Mouse (Mus musculus) spleen, adult 2 months (tissue): ENCODE measurements around the gene Scube2. TPM values are rescaled to one million over a fixed set of nuclear protein-coding genes. Genes with fewer than 3 reads are reported as not detected.

ENCODE experiments used
- DNase-seq, 2 experiments: peaks; one replicate each; pipeline versions ENCODE4 v3.0.0 to v3.0.0-alpha.2; 2012 to 2021; ENCODE audit warnings: low spot score in 2 of 2, low read depth in 1 of 2
- H3K27ac ChIP-seq: fragments of 200-500 bp; 2 replicates; pipeline ENCODE4 v1.5.1; 2012; ENCODE audit warnings: low read length, inconsistent platforms; ENCODE audit not compliant: insufficient read depth
- H3K27me3 ChIP-seq: fragments of 200-500 bp; 2 replicates; pipeline ENCODE4 v1.6.1; 2012; ENCODE audit warnings: mild to moderate bottlenecking, moderate library complexity, low read length, inconsistent platforms; ENCODE audit not compliant: control insufficient read depth, insufficient read depth
- H3K36me3 ChIP-seq: fragments of 200-500 bp; 2 replicates; pipeline ENCODE4 v1.6.1; 2012; ENCODE audit warnings: mild to moderate bottlenecking, low read length, inconsistent platforms; ENCODE audit not compliant: control insufficient read depth, insufficient read depth
- H3K4me1 ChIP-seq: fragments of 200-500 bp; 2 replicates; pipeline ENCODE4 v1.6.1; 2011; ENCODE audit warnings: inconsistent platforms; ENCODE audit not compliant: control insufficient read depth, insufficient read depth, insufficient read length
- H3K4me3 ChIP-seq: fragments of 200-500 bp; 2 replicates; pipeline ENCODE4 v1.5.1; 2011; ENCODE audit warnings: mild to moderate bottlenecking, inconsistent platforms; ENCODE audit not compliant: insufficient read depth, insufficient read length; ENCODE audit errors: extremely low read depth
- CTCF ChIP-seq: fragments of 200-500 bp; IDR thresholded peaks from 2 replicates; pipeline ENCODE4 v1.5.1; 2011; ENCODE audit warnings: mild to moderate bottlenecking, inconsistent platforms; ENCODE audit not compliant: insufficient read depth, insufficient read length, insufficient replicate concordance; ENCODE audit errors: extremely low read depth
- POLR2A ChIP-seq: fragments of 200-500 bp; IDR thresholded peaks from 2 replicates; pipeline ENCODE4 v1.6.1; 2011; ENCODE audit warnings: low read depth, low read length, inconsistent platforms
- WGBS: fragments of 180-500 bp; shearing (Covaris S2); methylation state at CpG from one replicate; pipeline ENCODE4 v1.1.7; 2018; 5-methylcytosine and 5-hydroxymethylcytosine counted together
- polyA plus RNA-seq: library from polyadenylated mRNA; depleted of rRNA; stranded (reverse); fragments of >200 nt; gene quantifications from 2 replicates; pipeline ENCODE4 v1.2.3, GENCODE M21; 2012; rRNA removed

Gene Scube2
- polyA plus RNA-seq = 0.21 and 0.22 TPM in 2 replicates

DNA sequence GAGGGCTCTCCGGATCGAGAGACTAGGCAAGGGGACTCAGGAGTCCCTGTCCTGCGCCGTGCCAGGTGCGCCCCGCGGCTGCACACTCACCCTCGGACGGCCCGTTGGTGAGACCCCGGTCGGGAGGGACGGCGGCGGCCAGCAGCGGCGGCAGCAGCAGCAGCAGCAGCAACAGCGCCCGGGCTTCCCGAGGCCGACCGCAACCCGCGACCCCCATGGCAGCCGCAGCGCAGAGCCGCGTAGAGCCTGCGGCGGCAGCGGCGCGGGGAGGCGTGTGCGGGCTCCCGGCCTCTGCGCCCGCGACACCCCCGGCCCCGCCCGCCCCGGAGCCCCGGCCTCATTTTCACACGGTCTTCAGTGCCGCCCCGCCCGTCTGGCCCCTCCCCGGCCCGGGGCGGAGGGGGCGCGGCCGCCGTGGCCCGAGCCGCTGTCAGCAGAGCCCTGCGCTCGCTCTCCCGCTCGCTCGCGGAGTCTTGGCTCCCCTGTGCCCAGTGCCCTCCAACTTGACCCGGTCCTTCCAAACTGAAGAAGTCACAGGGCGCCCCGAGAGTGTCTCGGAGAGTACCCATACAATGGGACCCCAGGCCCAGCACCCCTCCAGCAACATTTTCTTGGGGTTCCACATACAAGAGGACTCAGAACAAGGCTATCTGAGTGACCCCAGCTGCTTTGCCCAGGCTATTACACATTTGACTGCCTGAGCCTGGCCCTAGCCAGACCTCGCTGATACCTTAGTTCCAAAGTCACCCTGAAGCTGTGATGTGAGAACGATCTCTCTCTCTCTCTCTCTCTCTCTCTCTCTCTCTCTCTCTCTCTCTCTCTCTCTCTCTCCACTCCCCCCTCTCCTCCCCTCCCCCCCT lies at the start of gene Scube2:
Gene Scube2, minus strand, starts transcription at position 310 of the 860 bp plus-strand sequence.
- H3K27me3 ChIP-seq = peaks cover 9% of the 10 kb centered on the region

GRCm38 (mm10) chr7:109906165-109906564 lies 40.7 kb upstream of the Scube2 start:
- Histone ChIP-seq H3K27ac (no peak overlapping the region), H3K4me3 (no peak overlapping the region), H3K4me1 (no peaks in the 10 kb centered on the region; the same call in 1 of the 2 replicates), H3K27me3 (no peaks in the 10 kb centered on the region), H3K36me3 (peaks cover 12% of the 10 kb centered on the region)
- 94% methylated on average over 2 of the region's 2 CpGs for WGBS
- TF ChIP-seq POLR2A = no peak
- TF ChIP-seq CTCF = no peak
- DNase-seq = no peak

More for the DNA sequence above, at the start of gene Scube2:
- no peak within 1 kb of the TSS for H3K27ac ChIP-seq
- TF ChIP-seq CTCF = no peak
- TF ChIP-seq POLR2A = no peak
- no peaks in the 10 kb centered on the region for H3K36me3 ChIP-seq
- 0 out of 2 replicates have a peak within 1 kb of the TSS, but pooled peaks have one; percentile 8 for H3K4me3 ChIP-seq
- 2% methylated on average over 67 of the region's 69 CpGs for WGBS
- no peaks in the 10 kb centered on the region for H3K4me1 ChIP-seq
- no peak for DNase-seq

GRCm38 (mm10) chr7:109900921-109901320 lies 35.4 kb upstream of the Scube2 start:
- Histone ChIP-seq H3K4me3 (no peak overlapping the region), H3K27ac (0 out of 2 replicates have a peak overlapping the region, but pooled peaks have one; percentile 6), H3K4me1 (no peaks in the 10 kb centered on the region; the same call in 1 of the 2 replicates), H3K36me3 (peaks cover 19% of the 10 kb centered on the region), H3K27me3 (no peaks in the 10 kb centered on the region)
- no peak for TF ChIP-seq CTCF
- no peak for TF ChIP-seq POLR2A
- WGBS = 29% methylated on average over 9 of the region's 9 CpGs
- peak; percentile 35 to 74 for DNase-seq

DNA sequence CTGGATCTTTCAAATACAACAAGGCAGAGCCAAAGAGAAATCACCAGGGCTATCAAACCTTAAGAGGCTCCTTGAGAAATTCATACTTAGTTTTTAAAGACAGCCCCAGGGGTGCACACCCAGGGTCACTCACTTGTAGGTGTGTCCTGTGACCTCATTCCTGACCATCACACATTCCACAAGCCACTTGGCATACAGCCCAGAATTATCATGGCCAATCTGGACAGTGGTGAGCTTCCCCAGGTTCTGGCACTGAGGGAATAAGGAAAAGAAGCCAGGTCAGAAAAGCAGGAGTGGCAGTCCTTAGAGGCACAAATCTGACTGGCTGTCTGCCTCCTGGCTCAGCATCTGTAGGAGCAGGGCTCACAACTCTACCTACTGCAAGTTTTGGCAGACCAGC lies 33.4 kb upstream of the Scube2 start:
- H3K27ac ChIP-seq = no peak overlapping the region
- no peak for TF ChIP-seq CTCF
- TF ChIP-seq POLR2A = no peak
- peaks cover 20% of the 10 kb centered on the region for H3K36me3 ChIP-seq
- no peak for DNase-seq
- no peaks in the 10 kb centered on the region; the same call in 1 of the 2 replicates for H3K4me1 ChIP-seq
- no peak overlapping the region for H3K4me3 ChIP-seq
- H3K27me3 ChIP-seq = no peaks in the 10 kb centered on the region

GRCm38 (mm10) chr7:109892530-109892929 lies 27.1 kb upstream of the Scube2 start:
- no peak overlapping the region for H3K27ac ChIP-seq
- peaks cover 11% of the 10 kb centered on the region for H3K36me3 ChIP-seq
- H3K4me1 ChIP-seq = no peaks in the 10 kb centered on the region
- TF ChIP-seq CTCF = peak; percentile 67; the same call in 1 of the 2 replicates
- TF ChIP-seq POLR2A = no peak
- no peaks in the 10 kb centered on the region for H3K27me3 ChIP-seq
- H3K4me3 ChIP-seq = no peak overlapping the region
- DNase-seq = peak; percentile 9 to 46
- WGBS = 50% methylated on average over 3 of the region's 3 CpGs

DNA sequence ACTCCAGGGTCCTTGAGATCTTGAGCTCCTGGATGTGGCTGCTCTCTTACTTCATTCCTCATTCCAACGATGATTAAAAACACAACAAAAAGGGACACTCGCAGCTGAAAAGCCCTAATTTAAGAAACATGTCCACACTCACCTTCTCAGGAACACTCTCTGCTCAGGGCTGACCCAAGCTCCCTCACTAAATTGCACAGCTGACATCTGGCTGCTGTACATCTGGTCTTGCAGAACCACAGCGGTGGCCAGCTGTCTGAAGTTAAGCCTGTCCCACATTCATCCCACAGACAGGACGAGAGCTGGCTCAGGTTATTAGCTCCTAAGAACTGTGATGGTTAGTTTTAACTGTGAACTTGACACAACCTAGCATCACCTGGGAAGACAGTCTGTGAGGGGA lies 26.3 kb upstream of the Scube2 start:
- H3K4me1 ChIP-seq = no peaks in the 10 kb centered on the region
- no peaks in the 10 kb centered on the region for H3K27me3 ChIP-seq
- peaks cover 11% of the 10 kb centered on the region for H3K36me3 ChIP-seq
- no peak overlapping the region for H3K27ac ChIP-seq
- WGBS = 91% methylated on average over 4 of the region's 4 CpGs
- TF ChIP-seq CTCF (no peak), POLR2A (no peak)
- DNase-seq = no peak
- no peak overlapping the region for H3K4me3 ChIP-seq

DNA sequence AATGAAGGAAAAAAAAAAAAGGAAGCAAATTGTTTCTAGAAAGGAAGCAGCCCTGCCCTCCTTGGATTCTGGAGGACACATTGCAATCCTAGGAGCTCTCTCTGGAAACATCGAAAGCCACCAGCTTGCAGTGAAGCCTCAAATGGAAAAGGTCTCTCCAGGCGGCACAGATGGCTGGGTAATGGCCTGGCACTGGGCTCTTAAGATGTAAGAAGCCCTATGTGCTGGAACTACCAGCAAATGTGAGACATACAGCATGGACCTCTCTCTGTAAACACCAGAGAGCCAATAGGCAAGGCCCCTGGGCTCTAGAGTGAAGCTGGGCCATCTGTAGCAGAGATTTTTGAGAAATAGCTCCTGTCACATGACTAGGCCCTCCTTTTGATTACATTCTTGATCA lies 24.8 kb upstream of the Scube2 start:
- 92% methylated on average over 2 of the region's 2 CpGs for WGBS

More for the DNA sequence above, 24.8 kb upstream of the Scube2 start:
- H3K4me1 ChIP-seq = no peaks in the 10 kb centered on the region
- peaks cover 7% of the 10 kb centered on the region; the same call in 1 of the 2 replicates for H3K36me3 ChIP-seq
- H3K27me3 ChIP-seq = no peaks in the 10 kb centered on the region
- no peak overlapping the region for H3K27ac ChIP-seq
- no peak overlapping the region for H3K4me3 ChIP-seq
- TF ChIP-seq POLR2A (no peak), CTCF (no peak)
- DNase-seq = no peak
